ENCODE assay signal across 8 mouse cellular contexts in the genomic region with DNA sequence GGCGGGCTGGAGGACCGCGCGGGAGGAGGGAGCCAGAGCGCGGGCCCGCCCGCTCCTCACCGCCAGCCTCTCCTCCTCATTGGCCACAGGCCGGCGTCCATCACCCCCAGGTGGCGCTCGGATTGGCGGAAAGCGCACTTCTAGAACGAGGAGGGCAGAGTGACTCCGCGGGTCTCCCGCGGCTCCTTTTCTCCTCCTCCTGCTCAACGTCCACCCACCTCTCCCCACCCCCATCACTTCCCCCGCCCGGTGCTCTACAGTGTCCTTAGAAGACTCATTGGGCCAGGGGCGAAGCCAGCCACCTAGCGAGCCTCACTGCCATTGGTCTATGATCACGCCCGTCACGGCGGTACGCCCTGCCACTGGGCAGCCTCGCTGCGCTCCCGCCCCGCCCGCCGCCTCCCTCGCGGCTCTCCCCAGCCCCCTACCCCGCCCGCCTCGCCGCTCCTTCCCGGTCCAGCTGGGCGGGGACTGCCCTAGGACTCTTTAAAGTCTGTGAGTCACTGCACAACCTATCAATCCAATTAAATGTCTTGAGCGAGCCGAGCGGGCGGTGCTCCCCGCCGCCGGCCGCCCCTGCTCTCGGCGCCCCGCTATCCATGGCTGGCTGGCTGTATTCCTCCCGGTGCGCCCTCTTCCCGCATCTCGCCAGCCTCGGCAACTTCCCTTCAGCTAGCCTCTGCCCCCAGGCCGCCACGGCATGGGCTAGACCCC. TPM values are rescaled to one million over a fixed set of nuclear protein-coding genes. Genes with fewer than 3 reads are reported as not detected.
DNase-seq lines count a peak whose midpoint lies in the region; ATAC-seq and TF ChIP-seq lines count a peak whose summit lies in the region.

Sertad2 (plus strand) TSS at position 515 of the 714 bp plus-strand sequence.

- WGBS in forebrain, embryonic 15.5 days: under 1% methylated on average over 57 of the region's 62 CpGs
- WGBS in lung, adult 2 months: under 1% methylated on average over 62 of the region's 62 CpGs

- no peaks in the 10 kb centered on the region for H3K9me3 ChIP-seq in ES-E14 (ENCODE audit: control insufficient read depth, insufficient read depth, low read depth, low read length)
- no peaks in the 10 kb centered on the region for H3K9me3 ChIP-seq in forebrain, embryonic 15.5 days

- TF ChIP-seq POLR2A in lung, adult 2 months (IDR thresholded peaks at IDR 0.05; ENCODE audit: borderline replicate concordance, extremely low read depth, low read depth, low read length): peak; percentile 38; the same call in 1 of the 2 replicates

- peak; percentile 100 for ATAC-seq in forebrain, embryonic 15.5 days (replicated peaks)
- peak; percentile 91 for ATAC-seq in neutrophil, adult 5-6 weeks (ENCODE audit: extremely low read depth, insufficient number of reproducible peaks, low FRiP score, poor library complexity, severe bottlenecking)

- H3K9ac ChIP-seq in ES-E14 (ENCODE audit: insufficient read depth, low read depth, low read length, poor library complexity, severe bottlenecking): peak within 1 kb of the TSS; percentile 87
- H3K9ac ChIP-seq in forebrain, embryonic 15.5 days (replicated peaks): peak within 1 kb of the TSS; percentile 83

- no peaks in the 10 kb centered on the region for H3K27me3 ChIP-seq in forebrain, embryonic 15.5 days

- TF ChIP-seq CTCF in lung, adult 2 months (IDR thresholded peaks at IDR 0.05; ENCODE audit: insufficient read depth, low read length): no peak

- peak within 1 kb of the TSS; percentile 64 for H3K4me2 ChIP-seq in forebrain, embryonic 15.5 days (replicated peaks)

- H3K4me1 ChIP-seq in ES-E14 (ENCODE audit: control insufficient read depth in 2 of 2, insufficient read depth in 2 of 2, low read length in 2 of 2, poor library complexity in 1 of 2): peaks cover 9 to 11% of the 10 kb centered on the region in 2 experiments; a peak in 2 of 4 replicates
- H3K4me1 ChIP-seq in forebrain, embryonic 15.5 days: peaks cover 22% of the 10 kb centered on the region
- H3K4me1 ChIP-seq in lung, adult 2 months (ENCODE audit: control insufficient read depth, insufficient read depth, low read length): no peaks in the 10 kb centered on the region; the same call in 1 of the 2 replicates

- intact Hi-C loops in heart, postnatal 25 days (cut with DNase I): loop anchor here (2.0 to 10.0 kb wide), 5 partner anchors 49 to 692 kb away; partner anchors contain the start of genes Slc1a4 and Vps54

- in situ Hi-C loops in ES-E14 (cut with MboI; ENCODE audit: low sequenced_read_pairs in 2 of 2, unreplicated experiment in 2 of 2): no loop called here

- H3K36me3 ChIP-seq in ES-E14 (ENCODE audit: control insufficient read depth, insufficient read depth, low read length, poor library complexity, severe bottlenecking): no peaks in the 10 kb centered on the region
- no peaks in the 10 kb centered on the region for H3K36me3 ChIP-seq in forebrain, embryonic 15.5 days

- DNase-seq in ES-E14 (ENCODE audit: low read depth, low spot score): peak; percentile 97
- peak; percentile 100 for DNase-seq in cerebellum, adult 11-12 months
- peak; percentile 99 for DNase-seq in heart, postnatal 25 days (ENCODE audit: low spot score)
- DNase-seq in layer of hippocampus, adult 18-20 months (ENCODE audit: low spot score in 2 of 2): peak; percentile 99 to 100
- DNase-seq in lung, adult 2 months: peak; percentile 99
- DNase-seq in thymus, adult 18-20 months: peak; percentile 98

- H3K4me3 ChIP-seq in ES-E14 (ENCODE audit: insufficient read depth in 1 of 2, low read depth in 1 of 2, low read length in 2 of 2, poor library complexity in 1 of 2, severe bottlenecking in 1 of 2): peak within 1 kb of the TSS; percentile 82 to 96
- peak within 1 kb of the TSS; percentile 91 for H3K4me3 ChIP-seq in forebrain, embryonic 15.5 days
- peak within 1 kb of the TSS; percentile 87 for H3K4me3 ChIP-seq in lung, adult 2 months (replicated peaks; ENCODE audit: extremely low read depth, low read depth, low read length)

- H3K27ac ChIP-seq in ES-E14 (ENCODE audit: insufficient read depth, low read depth, low read length, poor library complexity, severe bottlenecking): peak within 1 kb of the TSS; percentile 83
- peak within 1 kb of the TSS; percentile 93 for H3K27ac ChIP-seq in forebrain, embryonic 15.5 days (replicated peaks)

TF ChIP-seq in ES-E14, 5 proteins besides CTCF, POLR2A, EP300 and RAD21:
- TF ChIP-seq CHD2 (IDR thresholded peaks at IDR 0.05; ENCODE audit: low read depth, low read length): peak; percentile 84; the same call in 1 of the 2 replicates
- no peak for TF ChIP-seq ZNF384 (IDR thresholded peaks at IDR 0.05; ENCODE audit: low read depth, low read length)
- no peak for TF ChIP-seq HCFC1 (IDR thresholded peaks at IDR 0.05; ENCODE audit: borderline replicate concordance, insufficient read depth, low read length)
- TF ChIP-seq MAFK (IDR thresholded peaks at IDR 0.05; ENCODE audit: insufficient read depth, low read depth, low read length): no peak

RNA-seq across cellular contexts. Expression of gene Sertad2, which starts in this region (rescaled TPM):
- total RNA-seq in ES-E14 (2012; rRNA removed): 13.9 and 16.0 TPM in 2 replicates
- 36.2 and 39.6 TPM in 2 replicates for polyA plus RNA-seq in forebrain, embryonic 15.5 days (2015; fragmentation: Nextera tagmentation; extraction: Ambion mirVana)
- total RNA-seq in heart, postnatal 25 days (2021): 10 to 100 TPM; 18.0 to 21.5 TPM
- 10 to 100 TPM; 21.9 to 23.6 TPM for total RNA-seq in layer of hippocampus, adult 18-20 months (2021)
- 57.1 and 57.9 TPM in 2 replicates for polyA plus RNA-seq in lung, adult 2 months (2012; rRNA removed)
- 17.8 and 18.4 TPM in 2 replicates for total RNA-seq in neutrophil, adult 5-6 weeks (2017)

Comparison
In these comparisons a context has a peak if more than half of its experiments do, and no peak if none do; other contexts are left out.
1. Peak in every context shown above with its lines: DNase-seq, ATAC-seq, H3K4me3 ChIP-seq and H3K27ac ChIP-seq.